In genomic region chr10:39005494-39005893, GRCm38 (mm10) we compare ENCODE assay signal across 14 mouse cellular contexts. TPM values are rescaled to one million over a fixed set of nuclear protein-coding genes. Genes with fewer than 3 reads are reported as not detected.
A peak's percentile ranks its signal among the peaks of the same experiment; 100 is the strongest.
DNase-seq lines count a peak whose midpoint lies in the region; ATAC-seq and TF ChIP-seq lines count a peak whose summit lies in the region.
"Had no signal": no experiment of that assay in that cellular context is flagged by ENCODE, and none has a peak within 500 bp of the region (broad histone marks: within the 10 kb centered on the region; RNA-seq: fewer than 3 reads in every experiment).

No protein-coding gene starts in this region.

- H3K4me2 ChIP-seq in heart, postnatal 0 days (ENCODE audit: low read depth, low read length) = no peak overlapping the region
- H3K4me2 ChIP-seq in lung, embryonic 16.5 days (ENCODE audit: low read depth, low read length) = no peak overlapping the region
- H3K4me2 ChIP-seq: liver, embryonic 15.5 days had no signal

- H3K9me3 ChIP-seq in heart, postnatal 0 days (replicated peaks; ENCODE audit: control insufficient read depth, low read length) = no peaks in the 10 kb centered on the region
- no peaks in the 10 kb centered on the region for H3K9me3 ChIP-seq in lung, embryonic 16.5 days (ENCODE audit: control insufficient read depth, low read length)
- H3K9me3 ChIP-seq: liver, embryonic 15.5 days had no signal

- TF ChIP-seq EP300 in heart, postnatal 0 days (IDR thresholded peaks at IDR 0.05; ENCODE audit: low read depth) = 0 out of 2 replicates have a peak, but pooled peaks have one; percentile 33

- H3K27ac ChIP-seq in heart, postnatal 0 days (ENCODE audit: low read depth) = 0 out of 2 replicates have a peak overlapping the region, but pooled peaks have one; percentile 34
- H3K27ac ChIP-seq in lung, embryonic 16.5 days (ENCODE audit: low read length) = 0 out of 2 replicates have a peak overlapping the region, but pooled peaks have one; percentile 49
- H3K27ac ChIP-seq: liver, embryonic 15.5 days had no signal

- no peak for TF ChIP-seq CTCF in heart, postnatal 0 days (IDR thresholded peaks at IDR 0.05; ENCODE audit: low read depth)

- H3K36me3 ChIP-seq in heart, postnatal 0 days (replicated peaks; ENCODE audit: control insufficient read depth, insufficient read depth, low read length) = peaks cover 49% of the 10 kb centered on the region
- H3K36me3 ChIP-seq in lung, embryonic 16.5 days (ENCODE audit: control insufficient read depth, insufficient read depth, low read length) = peaks cover 15% of the 10 kb centered on the region
- H3K36me3 ChIP-seq: liver, embryonic 15.5 days had no signal

- H3K4me3 ChIP-seq in heart, postnatal 0 days (ENCODE audit: low read depth, low read length) = no peak overlapping the region
- H3K4me3 ChIP-seq in lung, embryonic 16.5 days (ENCODE audit: low read length) = no peak overlapping the region
- H3K4me3 ChIP-seq: erythroblast, embryonic 14.5 days; liver, embryonic 15.5 days had no signal

- peak; percentile 55; the same call in 1 of the 2 replicates for ATAC-seq in heart, postnatal 0 days (ENCODE audit: insufficient read depth, low read depth)
- no peak for ATAC-seq in lung, embryonic 16.5 days (ENCODE audit: low read depth)
- peak; percentile 49 for ATAC-seq in activated CD4-positive, CD25-positive, alpha-beta regulatory T cell, adult 4 months
- ATAC-seq in inflammation-experienced regulatory T-cells, adult 6 months = peak; percentile 81
- ATAC-seq: intestine, embryonic 16.5 days had no signal

- 68% methylated on average over 8 of the region's 8 CpGs for WGBS in heart, postnatal 0 days
- 64% methylated on average over 8 of the region's 8 CpGs for WGBS in lung, embryonic 16.5 days

- H3K27me3 ChIP-seq in heart, postnatal 0 days (ENCODE audit: control insufficient read depth, insufficient read depth, low read length) = no peaks in the 10 kb centered on the region
- no peaks in the 10 kb centered on the region for H3K27me3 ChIP-seq in lung, embryonic 16.5 days (ENCODE audit: control insufficient read depth, insufficient read depth, low read depth, low read length)
- H3K27me3 ChIP-seq: liver, embryonic 15.5 days had no signal

- H3K4me1 ChIP-seq in heart, postnatal 0 days (ENCODE audit: control insufficient read depth, insufficient read depth) = no peaks in the 10 kb centered on the region; the same call in 1 of the 2 replicates
- H3K4me1 ChIP-seq in lung, embryonic 16.5 days (replicated peaks; ENCODE audit: control insufficient read depth, insufficient read depth, low read length) = peaks cover 9% of the 10 kb centered on the region; the same call in 1 of the 2 replicates
- H3K4me1 ChIP-seq: liver, embryonic 15.5 days had no signal

- DNase-seq in heart, postnatal 0 days (ENCODE audit: low spot score) = no peak
- DNase-seq in heart, adult 9 months (ENCODE audit: low spot score in 2 of 2) = no peak
- no peak for DNase-seq in lung, postnatal 10 days
- no peak for DNase-seq in adrenal gland, adult 2 months
- DNase-seq: adrenal gland, postnatal 14 days; cerebellum, postnatal 14 days; gastrocnemius, postnatal 14 days; left cerebral cortex, postnatal 4 days had no signal

- H3K9ac ChIP-seq in heart, postnatal 0 days (replicated peaks; ENCODE audit: low read depth, low read length) = no peak overlapping the region
- no peak overlapping the region for H3K9ac ChIP-seq in lung, embryonic 16.5 days (ENCODE audit: low read length)
- H3K9ac ChIP-seq: liver, embryonic 15.5 days had no signal

RNA-seq across cellular contexts. Expression of gene Lama4, which starts 40.2 kb away (rescaled TPM):
- total RNA-seq in heart, postnatal 0 days (2014; rRNA removed; ENCODE audit: low replicate concordance) = 120 and 124 TPM in 2 replicates
- 68.7 and 72.2 TPM in 2 replicates for polyA plus RNA-seq in heart, postnatal 0 days (2015; fragmentation: Nextera tagmentation; extraction: Ambion mirVana)
- polyA plus RNA-seq in lung, embryonic 16.5 days (2015; fragmentation: Nextera tagmentation; extraction: Ambion mirVana) = 127 and 131 TPM in 2 replicates
- under 1 TPM in 1 of 2 experiments, not detected in 1; 0.20 TPM for polyA plus RNA-seq in activated CD4-positive, CD25-positive, alpha-beta regulatory T cell, adult 4 months (2017; shearing (Covaris generic))
- polyA plus RNA-seq in inflammation-experienced regulatory T-cells, adult 6 months (2017; shearing (Covaris generic)) = not detected
- total RNA-seq in adrenal gland, adult 2 months (2021) = 10 to 100 TPM; 38.9 to 51.2 TPM
- polyA plus RNA-seq in adrenal gland, adult 2 months (2012; rRNA removed) = 30.2 and 38.6 TPM in 2 replicates
- polyA plus RNA-seq: erythroblast, embryonic 14.5 days had no signal

Comparison
In these comparisons a context has a peak if more than half of its experiments do, and no peak if none do; other contexts are left out.
1. RNA of gene Lama4, which starts 40.2 kb away (polyA plus RNA-seq): 127 to 131 TPM in lung, embryonic 16.5 days, 68.7 to 72.2 TPM in heart, postnatal 0 days and 30.2 to 38.6 TPM in adrenal gland, adult 2 months; 0.20 TPM in activated CD4-positive, CD25-positive, alpha-beta regulatory T cell, adult 4 months and not detected in inflammation-experienced regulatory T-cells, adult 6 months; every median in the first group is over 10 times any median in the second.